Mouse (Mus musculus) lung, adult 2 months (tissue): ENCODE data around the gene Aebp2. TPM values are rescaled to one million over a fixed set of nuclear protein-coding genes. Genes with fewer than 3 reads are reported as not detected.
"Not testable (repeated sequence)": the region's sequence is repeated elsewhere in the genome, so short reads cannot be mapped to it uniquely, and the experiment has no call there.

Source experiments
- DNase-seq: peaks from one replicate; pipeline ENCODE4 v3.0.0; 2022
- H3K4me1 ChIP-seq: fragments of 200-500 bp; 2 replicates; pipeline ENCODE4 v1.6.1; 2011; ENCODE audit warnings: low read length; ENCODE audit not compliant: control insufficient read depth, insufficient read depth
- H3K4me3 ChIP-seq: fragments of 200-500 bp; replicated peaks from 2 replicates; pipeline ENCODE3; 2011; ENCODE audit warnings: low read depth, mild to moderate bottlenecking, control low read depth, low read length; ENCODE audit errors: extremely low read depth
- CTCF ChIP-seq: fragments of 200-500 bp; IDR thresholded peaks from 2 replicates; pipeline ENCODE4 v1.5.1; 2011; ENCODE audit warnings: mild to moderate bottlenecking, low read length, control low read depth; ENCODE audit not compliant: insufficient read depth
- POLR2A ChIP-seq: fragments of 200-500 bp; IDR thresholded peaks from 2 replicates; pipeline ENCODE4 v1.6.1; 2011; ENCODE audit warnings: low read depth, mild to moderate bottlenecking, control low read depth, low read length, borderline replicate concordance; ENCODE audit errors: extremely low read depth
- WGBS: fragments of 180-500 bp; shearing (Covaris S2); methylation state at CpG from one replicate; pipeline ENCODE4 v1.1.7; 2018; 5-methylcytosine and 5-hydroxymethylcytosine counted together
- polyA plus RNA-seq: library from polyadenylated mRNA; depleted of rRNA; stranded (reverse); fragments of >200 nt; gene quantifications from 2 replicates; pipeline ENCODE4 v1.2.3, GENCODE M21; 2012

The Aebp2 gene
- polyA plus RNA-seq, 1 experiment: 31.7 TPM

GRCm38 (mm10) chr6:140592713-140593112 lies 29.8 kb upstream of the Aebp2 start:
- WGBS: 85% methylated on average over 8 of the region's 8 CpGs
- Histone ChIP-seq H3K4me1 (no peaks in the 10 kb centered on the region), H3K4me3 (no peak overlapping the region)
- no peak for TF ChIP-seq POLR2A
- no peak for DNase-seq

GRCm38 (mm10) chr6:140593420-140594170 lies 28.9 kb upstream of the Aebp2 start:
- peak; percentile 46 for DNase-seq
- no peaks in the 10 kb centered on the region for H3K4me1 ChIP-seq
- 61% methylated on average over 17 of the region's 17 CpGs for WGBS
- TF ChIP-seq POLR2A: no peak
- TF ChIP-seq CTCF: no peak
- no peak overlapping the region for H3K4me3 ChIP-seq

- 96% methylated on average over 6 of the region's 6 CpGs for WGBS
Observed at GRCm38 (mm10) chr6:140595551-140595950, 26.9 kb upstream of the Aebp2 start.

GRCm38 (mm10) chr6:140597381-140598329 lies 24.8 kb upstream of the Aebp2 start:
- 92% methylated on average over 15 of the region's 15 CpGs for WGBS
- TF ChIP-seq POLR2A (no peak), CTCF (no peak)
- no peaks in the 10 kb centered on the region for H3K4me1 ChIP-seq
- DNase-seq: no peak
- H3K4me3 ChIP-seq: no peak overlapping the region

More at GRCm38 (mm10) chr6:140595551-140595950, 26.9 kb upstream of the Aebp2 start:
- H3K4me1 ChIP-seq, H3K4me3 ChIP-seq, DNase-seq: not testable (repeated sequence)

GRCm38 (mm10) chr6:140598516-140598915 lies 23.9 kb upstream of the Aebp2 start:
- no peak for TF ChIP-seq CTCF
- no peak for TF ChIP-seq POLR2A
- DNase-seq: no peak
- no peaks in the 10 kb centered on the region for H3K4me1 ChIP-seq
- WGBS: 89% methylated on average over 9 of the region's 9 CpGs
- no peak overlapping the region for H3K4me3 ChIP-seq

- no peak for DNase-seq
- no peak for TF ChIP-seq CTCF
- no peak for TF ChIP-seq POLR2A
- WGBS: 88% methylated on average over 5 of the region's 5 CpGs
- Histone ChIP-seq H3K4me3 (no peak overlapping the region), H3K4me1 (no peaks in the 10 kb centered on the region)
Observed at GRCm38 (mm10) chr6:140599337-140599736, 23.1 kb upstream of the Aebp2 start.

GRCm38 (mm10) chr6:140600671-140601070 lies 21.8 kb upstream of the Aebp2 start:
- not testable (repeated sequence) for H3K4me1 ChIP-seq, DNase-seq, H3K4me3 ChIP-seq
- whole genome bisulfite sequencing: 96% methylated on average over 8 of the region's 8 CpGs

GRCm38 (mm10) chr6:140601175-140601574 lies 21.3 kb upstream of the Aebp2 start:
- DNase-seq: no peak
- WGBS: 95% methylated on average over 4 of the region's 4 CpGs
- Histone ChIP-seq H3K4me3 (no peak overlapping the region), H3K4me1 (no peaks in the 10 kb centered on the region)
- no peak for TF ChIP-seq CTCF
- TF ChIP-seq POLR2A: no peak

GRCm38 (mm10) chr6:140603228-140603944 lies 19.1 kb upstream of the Aebp2 start:
- Histone ChIP-seq H3K4me3 (no peak overlapping the region), H3K4me1 (no peaks in the 10 kb centered on the region)
- DNase-seq: no peak
- TF ChIP-seq CTCF: no peak
- TF ChIP-seq POLR2A: no peak
- WGBS: 40% methylated on average over 8 of the region's 8 CpGs

GRCm38 (mm10) chr6:140605173-140605572 lies 17.3 kb upstream of the Aebp2 start:
- WGBS: 93% methylated on average over 5 of the region's 5 CpGs
- not testable (repeated sequence) for DNase-seq, H3K4me1 ChIP-seq, H3K4me3 ChIP-seq
